Mouse (Mus musculus) CH12.LX (cell line): ENCODE measurements around the gene Vps4b.

ENCODE experiments used
- CHD2 ChIP-seq: IDR thresholded peaks from 2 replicates; pipeline ENCODE4 v1.6.1; 2011; ENCODE audit warnings: low read length, improper control_type of control experiment
- CTCF ChIP-seq, 2 experiments: IDR thresholded peaks in 1 of 2; conservative IDR thresholded peaks in 1 of 2; 2 replicates each; pipeline ENCODE4 v1.5.1; 2011 to 2012; ENCODE audit warnings: low read depth in 2 of 2, low read length in 2 of 2, improper control_type of control experiment in 1 of 2, inconsistent platforms in 1 of 2, mild to moderate bottlenecking in 1 of 2, moderate library complexity in 1 of 2
- E2F4 ChIP-seq: IDR thresholded peaks from 2 replicates; pipeline ENCODE4 v1.6.1; 2011; ENCODE audit warnings: low read depth, low read length, improper control_type of control experiment; ENCODE audit not compliant: insufficient replicate concordance
- EP300 ChIP-seq: IDR thresholded peaks from 2 replicates; pipeline ENCODE4 v1.6.1; 2011; ENCODE audit warnings: low read length, improper control_type of control experiment
- GABPA ChIP-seq: IDR thresholded peaks from 2 replicates; pipeline ENCODE4 v1.6.1; 2012; ENCODE audit warnings: low read depth, low read length, improper control_type of control experiment, inconsistent platforms; ENCODE audit not compliant: insufficient replicate concordance
- NELFE ChIP-seq: IDR thresholded peaks from 2 replicates; pipeline ENCODE4 v1.6.1; 2011; ENCODE audit warnings: low read depth, low read length, improper control_type of control experiment
- NRF1 ChIP-seq: IDR thresholded peaks from 2 replicates; pipeline ENCODE4 v1.6.1; 2014; ENCODE audit warnings: low read depth, mild to moderate bottlenecking, inconsistent platforms, low read length, improper control_type of control experiment, moderate library complexity
- POLR2A ChIP-seq: IDR thresholded peaks from 2 replicates; pipeline ENCODE4 v1.6.1; 2011; ENCODE audit warnings: low read depth, mild to moderate bottlenecking, improper control_type of control experiment, low read length
- POLR2AphosphoS2 ChIP-seq: IDR thresholded peaks from 2 replicates; pipeline ENCODE4 v1.6.1; 2011; ENCODE audit warnings: low read depth, low read length, improper control_type of control experiment
- SIN3A ChIP-seq: IDR thresholded peaks from 2 replicates; pipeline ENCODE4 v1.6.1; 2012; ENCODE audit warnings: low read length, improper control_type of control experiment, inconsistent platforms
- SMC3 ChIP-seq: IDR thresholded peaks from 2 replicates; pipeline ENCODE4 v1.6.1; 2011; ENCODE audit warnings: low read depth, low read length, improper control_type of control experiment
- ZKSCAN1 ChIP-seq: IDR thresholded peaks from 2 replicates; pipeline ENCODE4 v1.6.1; 2012; ENCODE audit warnings: low read depth, inconsistent platforms, low read length, improper control_type of control experiment, borderline replicate concordance
- ZMIZ1 ChIP-seq: IDR thresholded peaks from 2 replicates; pipeline ENCODE4 v1.6.1; 2012; ENCODE audit warnings: low read depth, mild to moderate bottlenecking, inconsistent platforms, low read length, improper control_type of control experiment

DNA sequence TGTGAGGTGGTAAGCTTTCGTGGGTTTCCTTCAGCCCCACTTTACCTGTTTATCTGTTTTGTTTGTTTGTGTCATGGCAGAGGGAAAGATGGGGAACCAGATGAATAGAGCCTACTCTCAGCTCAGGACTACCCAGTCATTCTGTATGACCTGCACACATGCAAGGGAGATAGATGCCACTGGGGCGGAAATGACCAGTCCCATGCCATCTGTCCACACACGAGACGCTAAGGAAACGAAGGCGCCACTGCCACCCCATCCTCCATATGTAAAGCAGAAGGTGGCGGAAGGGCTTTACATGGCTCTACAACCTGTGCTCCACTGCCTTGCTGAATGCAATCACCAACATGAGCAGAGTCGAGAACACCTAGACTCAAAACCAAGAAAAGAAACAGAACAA, 60.3 kb downstream of the Vps4b start:
- no peak for TF ChIP-seq CHD2
- TF ChIP-seq SIN3A, result no peak
- no peak for TF ChIP-seq GABPA
- TF ChIP-seq CTCF (conservative IDR thresholded peaks at IDR 0.05 in 1 of 2, IDR thresholded peaks at IDR 0.05 in 1 of 2; ENCODE audit: low read depth in 2 of 2, low read length in 2 of 2), result no peak
- no peak for TF ChIP-seq POLR2A
- no peak for TF ChIP-seq E2F4
- TF ChIP-seq NRF1, result no peak
- TF ChIP-seq SMC3, result no peak
- no peak for TF ChIP-seq NELFE
- TF ChIP-seq EP300, result no peak
- TF ChIP-seq ZMIZ1, result no peak
- TF ChIP-seq POLR2AphosphoS2, result no peak
- no peak for TF ChIP-seq ZKSCAN1
